Mouse (Mus musculus): Measurements from ENCODE around the gene Txndc5.

- no peak for TF ChIP-seq CTCF (IDR thresholded peaks at IDR 0.05; ENCODE audit: low read depth, low read length)
- TF ChIP-seq POLR2A (IDR thresholded peaks at IDR 0.05; ENCODE audit: extremely low read depth, insufficient read depth, low read length) = no peak
Measured at GRCm38 (mm10) chr13:38548681-38549080, 20.1 kb upstream of the Txndc5 start.
